Mouse (Mus musculus) brown adipose tissue, adult 24 weeks (tissue): ENCODE measurements around the gene Sesn3. TPM values are rescaled to one million over a fixed set of nuclear protein-coding genes. Genes with fewer than 3 reads are reported as not detected.

Experiments used
- polyA plus RNA-seq: library from polyadenylated mRNA; stranded (reverse); fragments of >200 nt; gene quantifications from 2 replicates; pipeline ENCODE4 v1.2.4, GENCODE M21; 2012; ENCODE audit not compliant: missing spikeins, insufficient read depth, insufficient read length

Sesn3 gene
- polyA plus RNA-seq, 1 experiment: 7.3 TPM

Other genes starting within 250 kb of the Sesn3 start
- gene Endod1, start 106.4 kb downstream of the Sesn3 start, polyA plus RNA-seq: 2.8 and 3.6 TPM in 2 replicates
- not detected in 2 replicates for gene Kdm4d, start 225.4 kb downstream of the Sesn3 start, polyA plus RNA-seq
- 146 and 164 TPM in 2 replicates for gene Cwc15, start 225.6 kb downstream of the Sesn3 start, polyA plus RNA-seq